Mouse (Mus musculus) heart, postnatal 0 days (tissue): ENCODE results near the gene Fcgr3. TPM values are rescaled to one million over a fixed set of nuclear protein-coding genes. Genes with fewer than 3 reads are reported as not detected.

ENCODE experiments used
- ATAC-seq: fragments of 200-750 bp; cut with Nextera tagmentation; 2 replicates; pipeline ENCODE4 v1.8.0; 2017; ENCODE audit warnings: low read depth, moderate number of reproducible peaks, moderate library complexity; ENCODE audit not compliant: insufficient read depth
- DNase-seq: peaks from one replicate; pipeline ENCODE4 v3.0.0-alpha.2; 2016; ENCODE audit warnings: low spot score
- H3K27ac ChIP-seq: fragments of 300-500 bp; sonication (generic); 2 replicates; pipeline ENCODE4 v1.5.1; 2014; ENCODE audit warnings: low read depth, mild to moderate bottlenecking
- H3K27me3 ChIP-seq: fragments of 300-500 bp; sonication (generic); 2 replicates; pipeline ENCODE4 v1.6.1; 2014; ENCODE audit warnings: low read length, mixed read lengths; ENCODE audit not compliant: control insufficient read depth, insufficient read depth
- H3K36me3 ChIP-seq: fragments of 300-500 bp; sonication (generic); replicated peaks from 2 replicates; pipeline ENCODE4 v1.6.1; 2014; ENCODE audit warnings: low read length, mixed read lengths; ENCODE audit not compliant: control insufficient read depth, insufficient read depth
- H3K4me1 ChIP-seq: fragments of 300-500 bp; sonication (generic); 2 replicates; pipeline ENCODE4 v1.6.1; 2014; ENCODE audit warnings: antibody characterized with exemption; ENCODE audit not compliant: control insufficient read depth, insufficient read depth
- H3K4me2 ChIP-seq: fragments of 300-500 bp; sonication (generic); 2 replicates; pipeline ENCODE4 v1.6.1; 2014; ENCODE audit warnings: low read depth, mild to moderate bottlenecking, low read length, moderate library complexity
- H3K4me3 ChIP-seq: fragments of 300-500 bp; sonication (generic); 2 replicates; pipeline ENCODE4 v1.5.1; 2014; ENCODE audit warnings: low read depth, low read length
- H3K9ac ChIP-seq: fragments of 300-500 bp; sonication (generic); replicated peaks from 2 replicates; pipeline ENCODE4 v1.6.1; 2014; ENCODE audit warnings: low read depth, low read length, mixed read lengths
- H3K9me3 ChIP-seq: fragments of 300-500 bp; sonication (generic); replicated peaks from 2 replicates; pipeline ENCODE4 v1.6.1; 2016; ENCODE audit warnings: low read length; ENCODE audit not compliant: control insufficient read depth
- CTCF ChIP-seq: IDR thresholded peaks from 2 replicates; pipeline ENCODE4 v1.5.1; 2016; ENCODE audit warnings: antibody characterized with exemption, control low read depth, low read depth
- EP300 ChIP-seq: IDR thresholded peaks from 2 replicates; pipeline ENCODE4 v1.6.1; 2016; ENCODE audit warnings: antibody characterized with exemption, low read depth
- whole genome bisulfite sequencing: fragments of 180-500 bp; shearing (Covaris S2); extraction: QIAGEN DNeasy Blood & Tissue Kit; methylation state at CpG from one replicate; pipeline ENCODE4 v1.1.7; 2014; 5-methylcytosine and 5-hydroxymethylcytosine counted together
- microRNA-seq: library from miRNA; unstranded; fragments of <30 nt; microRNA quantifications from one replicate; pipeline ENCODE4, GENCODE M21; 2016
- polyA plus RNA-seq: library from polyadenylated mRNA; unstranded; fragments of >200 nt; fragmentation: Nextera tagmentation; extraction: Ambion mirVana; gene quantifications from 2 replicates; pipeline ENCODE4 v1.2.1, GENCODE M21; 2015
- total RNA-seq: library from RNA; depleted of rRNA; stranded (reverse); fragments of >200 nt; gene quantifications from 2 replicates; pipeline ENCODE4 v1.2.3, GENCODE M21; 2014; ENCODE audit warnings: low replicate concordance; rRNA removed

Fcgr3 gene
- total and polyA plus RNA-seq, 2 experiments from 2014 or later: 8.2 to 13.7 TPM

DNA sequence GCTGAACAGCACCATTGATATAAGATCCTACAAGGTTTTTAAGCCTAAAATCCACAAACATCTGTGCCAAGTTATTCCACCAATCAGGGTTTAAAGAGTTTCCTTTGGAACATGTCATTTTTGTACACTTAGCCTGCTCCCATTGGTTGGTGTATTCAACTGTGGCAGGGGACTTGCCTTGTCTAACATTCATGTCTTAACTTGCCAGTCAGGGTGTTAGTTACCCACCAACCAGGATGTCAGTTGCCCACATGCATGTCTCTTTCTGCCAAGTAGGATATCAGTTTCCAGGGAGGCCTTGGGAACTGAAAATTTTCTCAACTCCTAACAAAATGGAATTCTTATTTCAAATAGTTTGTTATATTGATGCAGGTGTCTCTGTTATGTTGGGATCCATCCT, 59.1 kb downstream of the Fcgr3 start:
- Histone ChIP-seq H3K9ac (no peak overlapping the region), H3K27me3 (no peaks in the 10 kb centered on the region), H3K4me2 (no peak overlapping the region), H3K4me3 (no peak overlapping the region), H3K27ac (no peak overlapping the region), H3K36me3 (no peaks in the 10 kb centered on the region), H3K9me3 (no peaks in the 10 kb centered on the region), H3K4me1 (no peaks in the 10 kb centered on the region)
- TF ChIP-seq EP300 (no peak), CTCF (no peak)
- no peak for ATAC-seq
- no peak for DNase-seq

DNA sequence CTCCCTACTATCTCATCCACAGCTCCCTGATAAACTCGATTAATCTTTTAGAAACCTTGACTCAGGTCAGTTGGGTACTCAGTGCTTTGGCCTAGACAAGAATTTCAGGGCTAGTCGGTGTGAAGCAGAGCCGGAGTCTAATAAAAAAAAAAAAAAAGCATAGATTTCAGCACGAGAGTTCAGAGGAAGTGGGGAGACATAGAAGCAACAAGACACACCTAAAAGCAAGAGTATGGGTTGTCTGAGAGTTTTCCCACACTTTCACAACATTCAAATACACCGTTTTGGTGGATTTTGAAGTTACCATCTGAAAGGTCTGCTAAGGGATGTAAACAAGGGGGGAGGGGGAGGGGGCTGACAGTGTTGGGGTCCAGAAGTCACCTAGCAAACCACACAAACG, 59.7 kb downstream of the Fcgr3 start:
- no peak overlapping the region for H3K4me3 ChIP-seq
- DNase-seq: no peak
- no peaks in the 10 kb centered on the region for H3K4me1 ChIP-seq
- TF ChIP-seq EP300 (no peak), CTCF (no peak)
- H3K4me2 ChIP-seq: no peak overlapping the region
- no peak for ATAC-seq
- 62% methylated on average over 6 of the region's 6 CpGs for WGBS
- H3K36me3 ChIP-seq: no peaks in the 10 kb centered on the region
- H3K27ac ChIP-seq: no peak overlapping the region
- H3K9me3 ChIP-seq: no peaks in the 10 kb centered on the region
- H3K27me3 ChIP-seq: no peaks in the 10 kb centered on the region
- H3K9ac ChIP-seq: no peak overlapping the region

Small RNAs within 50 kb of the gene (microRNA-seq; reads per million reads assigned to microRNA genes)
- gene Gm27552: not detected
- not detected for gene Gm27844
- 1.1 reads per million for gene Mir6546

Other genes starting within 250 kb of the Fcgr3 start
- 41.2 and 41.5 TPM in 2 replicates for gene Atf6, start 197.2 kb downstream of the Fcgr3 start, total RNA-seq
- gene Atf6, start 197.2 kb downstream of the Fcgr3 start, polyA plus RNA-seq: 11.2 and 13.0 TPM in 2 replicates
- 1.6 and 4.3 TPM in 2 replicates for gene Gm26620, start 179.9 kb downstream of the Fcgr3 start, total RNA-seq
- 1.0 and 1.4 TPM in 2 replicates for gene Gm26620, start 179.9 kb downstream of the Fcgr3 start, polyA plus RNA-seq
- 13.0 and 15.6 TPM in 2 replicates for gene Dusp12, start 179.4 kb downstream of the Fcgr3 start, total RNA-seq
- 19.3 and 21.7 TPM in 2 replicates for gene Dusp12, start 179.4 kb downstream of the Fcgr3 start, polyA plus RNA-seq
- gene Fcrlb, start 152.0 kb downstream of the Fcgr3 start, total RNA-seq: not detected in 2 replicates
- gene Fcrlb, start 152.0 kb downstream of the Fcgr3 start, polyA plus RNA-seq: not detected in 2 replicates
- 0.35 TPM in 1 of 2 replicates, not detected in the other for gene Fcrla, start 137.4 kb downstream of the Fcgr3 start, total RNA-seq
- gene Fcrla, start 137.4 kb downstream of the Fcgr3 start, polyA plus RNA-seq: 0.08 and 0.23 TPM in 2 replicates
- 1.4 and 9.7 TPM in 2 replicates for gene Fcgr2b, start 88.4 kb downstream of the Fcgr3 start, total RNA-seq
- 2.0 and 2.3 TPM in 2 replicates for gene Fcgr2b, start 88.4 kb downstream of the Fcgr3 start, polyA plus RNA-seq
- gene Fcgr4, start 46.0 kb downstream of the Fcgr3 start, total RNA-seq: 0.23 and 1.7 TPM in 2 replicates
- 0.60 and 1.0 TPM in 2 replicates for gene Fcgr4, start 46.0 kb downstream of the Fcgr3 start, polyA plus RNA-seq
- gene Cfap126, start 49.0 kb upstream of the Fcgr3 start, total RNA-seq: 3.7 TPM in 1 of 2 replicates, not detected in the other
- gene Cfap126, start 49.0 kb upstream of the Fcgr3 start, polyA plus RNA-seq: 2.2 and 3.5 TPM in 2 replicates
- gene Sdhc, start 85.7 kb upstream of the Fcgr3 start, total RNA-seq: 875 and 891 TPM in 2 replicates
- 754 and 772 TPM in 2 replicates for gene Sdhc, start 85.7 kb upstream of the Fcgr3 start, polyA plus RNA-seq
- 1.6 and 2.0 TPM in 2 replicates for gene Mpz, start 85.8 kb upstream of the Fcgr3 start, total RNA-seq
- 0.05 and 0.49 TPM in 2 replicates for gene Mpz, start 85.8 kb upstream of the Fcgr3 start, polyA plus RNA-seq
- gene Pcp4l1, start 131.3 kb upstream of the Fcgr3 start, total RNA-seq: 40.2 and 48.7 TPM in 2 replicates
- 161 and 164 TPM in 2 replicates for gene Pcp4l1, start 131.3 kb upstream of the Fcgr3 start, polyA plus RNA-seq
- not detected in 2 replicates for gene Nr1i3, start 149.0 kb upstream of the Fcgr3 start, total RNA-seq
- gene Nr1i3, start 149.0 kb upstream of the Fcgr3 start, polyA plus RNA-seq: 0.27 and 0.30 TPM in 2 replicates
- gene Tomm40l, start 157.6 kb upstream of the Fcgr3 start, total RNA-seq: 82.0 and 97.7 TPM in 2 replicates
- gene Tomm40l, start 157.6 kb upstream of the Fcgr3 start, polyA plus RNA-seq: 56.0 and 64.6 TPM in 2 replicates
- 14.5 TPM in 1 of 2 replicates, not detected in the other for gene Apoa2, start 160.1 kb upstream of the Fcgr3 start, total RNA-seq
- 4.0 and 4.5 TPM in 2 replicates for gene Apoa2, start 160.1 kb upstream of the Fcgr3 start, polyA plus RNA-seq
- 22.7 and 60.5 TPM in 2 replicates for gene Fcer1g, start 169.4 kb upstream of the Fcgr3 start, total RNA-seq
- gene Fcer1g, start 169.4 kb upstream of the Fcgr3 start, polyA plus RNA-seq: 24.6 TPM in 2 replicates
- 4.1 and 5.5 TPM in 2 replicates for gene Adamts4, start 185.5 kb upstream of the Fcgr3 start, total RNA-seq
- gene Adamts4, start 185.5 kb upstream of the Fcgr3 start, polyA plus RNA-seq: 3.8 and 3.9 TPM in 2 replicates
- 962 and 1,127 TPM in 2 replicates for gene Ndufs2, start 186.5 kb upstream of the Fcgr3 start, total RNA-seq
- gene Ndufs2, start 186.5 kb upstream of the Fcgr3 start, polyA plus RNA-seq: 998 and 1,009 TPM in 2 replicates
- 28.9 and 55.0 TPM in 2 replicates for gene B4galt3, start 205.4 kb upstream of the Fcgr3 start, total RNA-seq
- gene B4galt3, start 205.4 kb upstream of the Fcgr3 start, polyA plus RNA-seq: 32.6 and 34.3 TPM in 2 replicates
- gene Ppox, start 216.3 kb upstream of the Fcgr3 start, total RNA-seq: 32.7 and 52.4 TPM in 2 replicates
- 24.3 and 24.6 TPM in 2 replicates for gene Ppox, start 216.3 kb upstream of the Fcgr3 start, polyA plus RNA-seq
- gene Usp21, start 223.1 kb upstream of the Fcgr3 start, total RNA-seq: 20.0 and 27.3 TPM in 2 replicates
- 30.6 and 32.3 TPM in 2 replicates for gene Usp21, start 223.1 kb upstream of the Fcgr3 start, polyA plus RNA-seq
- 74.9 and 140 TPM in 2 replicates for gene Ufc1, start 230.1 kb upstream of the Fcgr3 start, total RNA-seq
- 109 and 113 TPM in 2 replicates for gene Ufc1, start 230.1 kb upstream of the Fcgr3 start, polyA plus RNA-seq